ENCODE assay signal across 37 mouse cellular contexts in genomic region chr2:19601386-19601925, GRCm38 (mm10). TPM values are rescaled to one million over a fixed set of nuclear protein-coding genes. Genes with fewer than 3 reads are reported as not detected.
DNase-seq lines count a peak whose midpoint lies in the region; ATAC-seq and TF ChIP-seq lines count a peak whose summit lies in the region.
"Had no signal": no experiment of that assay in that cellular context is flagged by ENCODE, and none has a peak within 500 bp of the region (broad histone marks: within the 10 kb centered on the region; RNA-seq: fewer than 3 reads in every experiment).

No protein-coding gene starts in this region.

- WGBS in heart, embryonic 11.5 days (ENCODE audit: insufficient replicate concordance), result 72% methylated on average over 3 of the region's 3 CpGs

- no peaks in the 10 kb centered on the region for H3K9me3 ChIP-seq in heart, embryonic 11.5 days (replicated peaks; ENCODE audit: control insufficient read depth, low read length)
- H3K9me3 ChIP-seq: forebrain, embryonic 13.5 days; heart, embryonic 15.5 days; hindbrain, embryonic 10.5 days; hindbrain, embryonic 15.5 days; kidney, embryonic 15.5 days; limb, embryonic 13.5 days; megakaryocyte, embryonic 14.5 days; midbrain, embryonic 12.5 days; neural tube, embryonic 13.5 days; stomach, embryonic 15.5 days had no signal

- TF ChIP-seq CTCF in gastrocnemius, adult 2 months (IDR thresholded peaks at IDR 0.05), result no peak

- no peak for ATAC-seq in heart, embryonic 11.5 days (replicated peaks; ENCODE audit: insufficient number of reproducible peaks, low FRiP score, low TSS enrichment)
- ATAC-seq: forebrain, embryonic 13.5 days; inflammation-experienced regulatory T-cells, adult 6 months; Patski had no signal

- H3K36me3 ChIP-seq in heart, embryonic 11.5 days (ENCODE audit: control insufficient read depth, insufficient read depth, low read length), result no peaks in the 10 kb centered on the region
- H3K36me3 ChIP-seq: heart, embryonic 15.5 days; hindbrain, embryonic 10.5 days; hindbrain, embryonic 15.5 days; kidney, embryonic 15.5 days; limb, embryonic 13.5 days; midbrain, embryonic 12.5 days; neural tube, embryonic 13.5 days; stomach, embryonic 15.5 days had no signal

- H3K4me3 ChIP-seq in gastrocnemius, adult 2 months, result no peak overlapping the region
- no peak overlapping the region for H3K4me3 ChIP-seq in heart, embryonic 11.5 days (ENCODE audit: low read depth, low read length)
- H3K4me3 ChIP-seq: forebrain, embryonic 13.5 days; heart, embryonic 15.5 days; hindbrain, embryonic 10.5 days; hindbrain, embryonic 15.5 days; kidney, embryonic 15.5 days; limb, embryonic 13.5 days; megakaryocyte, embryonic 14.5 days; midbrain, embryonic 12.5 days; neural tube, embryonic 13.5 days; stomach, embryonic 15.5 days had no signal

- H3K4me2 ChIP-seq in heart, embryonic 11.5 days, result no peak overlapping the region
- H3K4me2 ChIP-seq: forebrain, embryonic 13.5 days; heart, embryonic 15.5 days; hindbrain, embryonic 15.5 days; kidney, embryonic 15.5 days; limb, embryonic 13.5 days; liver, embryonic 11.5 days; midbrain, embryonic 12.5 days; neural tube, embryonic 13.5 days; stomach, embryonic 15.5 days had no signal

- intact Hi-C loops in gastrocnemius, adult 2 months (cut with DNase I), result loop anchor here (2.0 kb wide), 1 partner anchor 47 kb away; no protein-coding TSS in a partner anchor
- intact Hi-C loops in gastrocnemius, postnatal 14 days (cut with DNase I; ENCODE audit: low total_unique reads), result no loop called here

- no peaks in the 10 kb centered on the region for H3K4me1 ChIP-seq in heart, embryonic 11.5 days (ENCODE audit: control insufficient read depth, insufficient read depth, low read length)
- H3K4me1 ChIP-seq: forebrain, embryonic 13.5 days; hindbrain, embryonic 10.5 days; hindbrain, embryonic 15.5 days; limb, embryonic 13.5 days; megakaryocyte, embryonic 14.5 days; midbrain, embryonic 12.5 days; neural tube, embryonic 13.5 days; stomach, embryonic 15.5 days had no signal

- DNase-seq in gastrocnemius, adult 2 months, result peak; percentile 48
- DNase-seq in gastrocnemius, postnatal 14 days, result no peak
- peak; percentile 41 for DNase-seq in heart, adult 8-10 months (ENCODE audit: low spot score)
- DNase-seq in skeletal muscle tissue, adult 2 months (ENCODE audit: low read depth, low spot score), result peak; percentile 92
- peak; percentile 46 for DNase-seq in thymus, postnatal 25 days
- no peak for DNase-seq in lung, adult 18-20 months
- no peak for DNase-seq in cerebellum, postnatal 36 days
- DNase-seq: adrenal gland, postnatal 10 days; cerebellum, adult 8-10 months; cerebellum, postnatal 25 days; kidney, adult 11 months; lung, postnatal 4 days had no signal

- no peak overlapping the region for H3K9ac ChIP-seq in heart, embryonic 11.5 days (ENCODE audit: low read depth, low read length)
- H3K9ac ChIP-seq: forebrain, embryonic 13.5 days; heart, embryonic 15.5 days; hindbrain, embryonic 15.5 days; kidney, embryonic 15.5 days; limb, embryonic 13.5 days; midbrain, embryonic 12.5 days; neural tube, embryonic 13.5 days; stomach, embryonic 15.5 days had no signal

- peak overlapping the region; percentile 78 for H3K27ac ChIP-seq in gastrocnemius, adult 2 months
- H3K27ac ChIP-seq in heart, embryonic 11.5 days (ENCODE audit: low read depth, low read length), result no peak overlapping the region
- H3K27ac ChIP-seq: forebrain, embryonic 13.5 days; heart, embryonic 15.5 days; hindbrain, embryonic 10.5 days; hindbrain, embryonic 15.5 days; kidney, embryonic 15.5 days; limb, embryonic 13.5 days; midbrain, embryonic 12.5 days; neural tube, embryonic 13.5 days; stomach, embryonic 15.5 days had no signal

- H3K27me3 ChIP-seq in heart, embryonic 11.5 days (ENCODE audit: control insufficient read depth, insufficient read depth, low read length), result no peaks in the 10 kb centered on the region
- H3K27me3 ChIP-seq: forebrain, embryonic 13.5 days; heart, embryonic 15.5 days; hindbrain, embryonic 15.5 days; kidney, embryonic 15.5 days; limb, embryonic 13.5 days; megakaryocyte, embryonic 14.5 days; midbrain, embryonic 12.5 days; neural tube, embryonic 13.5 days; Patski; stomach, embryonic 15.5 days had no signal

RNA-seq across cellular contexts. Expression of gene 4921504E06Rik, which starts 47.7 kb away (rescaled TPM):
- not detected for total RNA-seq in gastrocnemius, adult 2 months (2021)
- total RNA-seq in gastrocnemius, postnatal 14 days (2021), result not detected
- total RNA-seq in heart, adult 8-10 months (2022), result not detected
- not detected in 2 replicates for polyA plus RNA-seq in heart, embryonic 11.5 days (2014; fragmentation: Nextera tagmentation; extraction: Ambion mirVana)
- total RNA-seq: adrenal gland, postnatal 10 days; gastrocnemius, postnatal 36 days; layer of hippocampus, adult 8-10 months; layer of hippocampus, postnatal 25 days; left cerebral cortex, adult 8-10 months; left cerebral cortex, postnatal 36 days; MEL had no signal
- polyA plus RNA-seq: embryonic facial prominence, embryonic 11.5 days; forebrain, embryonic 13.5 days; heart, embryonic 15.5 days; hindbrain, embryonic 10.5 days; inflammation-experienced regulatory T-cells, adult 6 months; kidney, embryonic 15.5 days; limb, embryonic 13.5 days; liver, embryonic 11.5 days; liver, embryonic 16.5 days; lung, embryonic 16.5 days; midbrain, embryonic 12.5 days; midbrain, postnatal 0 days; neural tube, embryonic 13.5 days; Patski; small intestine, adult 2 months; stomach, embryonic 15.5 days had no signal

RNA-seq across cellular contexts. Expression of gene Otud1, which starts 56.1 kb away (rescaled TPM):
- 10 to 100 TPM in 1 of 2 experiments, 1 to 10 TPM in 1; 8.1 to 16.8 TPM for total RNA-seq in gastrocnemius, adult 2 months (2021)
- total RNA-seq in gastrocnemius, postnatal 14 days (2021), result 10 to 100 TPM in 1 of 2 experiments, 1 to 10 TPM in 1; 9.8 to 17.0 TPM
- total RNA-seq in heart, adult 8-10 months (2022), result 10 to 100 TPM; 12.5 to 30.7 (median 21.5) TPM
- polyA plus RNA-seq in heart, embryonic 11.5 days (2014; fragmentation: Nextera tagmentation; extraction: Ambion mirVana), result 5.9 and 6.3 TPM in 2 replicates

Comparison
In these comparisons a context has a peak if more than half of its experiments do, and no peak if none do; other contexts are left out.
1. DNase-seq: peak in gastrocnemius, adult 2 months (single experiment), heart, adult 8-10 months (single experiment), skeletal muscle tissue, adult 2 months (single experiment) and thymus, postnatal 25 days (single experiment); none in gastrocnemius, postnatal 14 days (single experiment), lung, adult 18-20 months (0 of 2) and cerebellum, postnatal 36 days (0 of 2).